10 mouse cellular contexts compared by ENCODE assay signal in the genomic region with DNA sequence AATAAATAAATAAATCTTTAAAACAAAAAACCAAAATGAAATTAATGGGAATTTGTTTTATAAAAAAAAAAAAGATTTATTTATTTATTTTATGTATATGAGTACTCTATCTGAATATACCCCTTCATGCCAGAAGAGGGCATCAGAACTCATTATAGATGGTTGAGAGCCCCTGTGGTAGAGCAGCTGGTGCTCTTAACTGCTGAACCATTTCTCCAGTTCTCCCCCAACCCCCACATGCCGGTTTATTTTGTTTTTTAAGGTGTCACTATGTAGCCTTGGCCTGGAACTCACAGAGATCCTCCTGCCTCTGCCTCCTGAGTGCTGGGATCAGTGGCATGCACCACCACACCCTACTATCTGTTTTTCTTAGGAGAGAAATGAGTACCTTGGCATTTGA. TPM values are rescaled to one million over a fixed set of nuclear protein-coding genes. Genes with fewer than 3 reads are reported as not detected.
DNase-seq lines count a peak whose midpoint lies in the region; TF ChIP-seq lines count a peak whose summit lies in the region.
"Had no signal": no experiment of that assay in that cellular context is flagged by ENCODE, and none has a peak within 500 bp of the region (broad histone marks: within the 10 kb centered on the region; RNA-seq: fewer than 3 reads in every experiment).

No protein-coding gene starts in this region.

- intact Hi-C loops in left cerebral cortex, adult 2 months (cut with DNase I) = loop anchor here (5.0 kb wide), 1 partner anchor 61 kb away; a partner anchor contains a TSS
- intact Hi-C loops in left cerebral cortex, postnatal 10 days (cut with DNase I) = loop anchor here (5.0 kb wide), 1 partner anchor 129 kb away; a partner anchor contains a TSS

- peak; percentile 59 for DNase-seq in cerebellum, adult 9-10 months
- DNase-seq in cerebellum, postnatal 4 days (ENCODE audit: low spot score in 2 of 2) = no peak
- no peak for DNase-seq in left cerebral cortex, adult 2 months (ENCODE audit: extremely low spot score in 1 of 2, low spot score in 2 of 2)
- DNase-seq in left cerebral cortex, postnatal 10 days (ENCODE audit: extremely low spot score in 1 of 2, low spot score in 2 of 2) = no peak
- peak; percentile 70 for DNase-seq in 3T3-L1 (ENCODE audit: low read depth, low spot score)
- peak; percentile 22 for DNase-seq in T-cell, adult 2 months (ENCODE audit: low spot score)
- no peak for DNase-seq in heart, adult 9 months (ENCODE audit: low spot score in 2 of 2)
- DNase-seq in urinary bladder, adult 2 months (ENCODE audit: low spot score) = no peak
- DNase-seq: cerebellum, adult 9-11 months; heart, postnatal 14 days had no signal

- TF ChIP-seq CTCF in left cerebral cortex, adult 2 months (IDR thresholded peaks at IDR 0.05) = peak; percentile 42

- H3K4me3 ChIP-seq in left cerebral cortex, adult 2 months = no peak overlapping the region

- no peak overlapping the region for H3K27ac ChIP-seq in left cerebral cortex, adult 2 months

RNA-seq across cellular contexts. Expression of a gene that starts 1.8 kb away (rescaled TPM):
- 10 to 100 TPM; 31.3 to 38.5 TPM for total RNA-seq in left cerebral cortex, adult 2 months (2021)
- total RNA-seq in left cerebral cortex, postnatal 10 days (2021) = 10 to 100 TPM; 47.5 TPM
- 41.8 and 42.9 TPM in 2 replicates for polyA plus RNA-seq in urinary bladder, adult 2 months (2012; rRNA removed)

RNA-seq across cellular contexts. Expression of a gene that starts 19.9 kb away (rescaled TPM):
- 1 to 10 TPM; 8.3 to 9.3 TPM for total RNA-seq in left cerebral cortex, adult 2 months (2021)
- 10 to 100 TPM; 10.1 TPM for total RNA-seq in left cerebral cortex, postnatal 10 days (2021)
- polyA plus RNA-seq in urinary bladder, adult 2 months (2012; rRNA removed) = 7.3 and 18.1 TPM in 2 replicates

Comparison
In these comparisons a context has a peak if more than half of its experiments do, and no peak if none do; other contexts are left out.
1. DNase-seq: peak in cerebellum, adult 9-10 months (single experiment), 3T3-L1 (single experiment) and T-cell, adult 2 months (single experiment); none in cerebellum, postnatal 4 days (0 of 2), left cerebral cortex, adult 2 months (0 of 2), left cerebral cortex, postnatal 10 days (0 of 2), heart, adult 9 months (0 of 2) and urinary bladder, adult 2 months (single experiment).